7 mouse cellular contexts compared by ENCODE assay signal in the genomic region with DNA sequence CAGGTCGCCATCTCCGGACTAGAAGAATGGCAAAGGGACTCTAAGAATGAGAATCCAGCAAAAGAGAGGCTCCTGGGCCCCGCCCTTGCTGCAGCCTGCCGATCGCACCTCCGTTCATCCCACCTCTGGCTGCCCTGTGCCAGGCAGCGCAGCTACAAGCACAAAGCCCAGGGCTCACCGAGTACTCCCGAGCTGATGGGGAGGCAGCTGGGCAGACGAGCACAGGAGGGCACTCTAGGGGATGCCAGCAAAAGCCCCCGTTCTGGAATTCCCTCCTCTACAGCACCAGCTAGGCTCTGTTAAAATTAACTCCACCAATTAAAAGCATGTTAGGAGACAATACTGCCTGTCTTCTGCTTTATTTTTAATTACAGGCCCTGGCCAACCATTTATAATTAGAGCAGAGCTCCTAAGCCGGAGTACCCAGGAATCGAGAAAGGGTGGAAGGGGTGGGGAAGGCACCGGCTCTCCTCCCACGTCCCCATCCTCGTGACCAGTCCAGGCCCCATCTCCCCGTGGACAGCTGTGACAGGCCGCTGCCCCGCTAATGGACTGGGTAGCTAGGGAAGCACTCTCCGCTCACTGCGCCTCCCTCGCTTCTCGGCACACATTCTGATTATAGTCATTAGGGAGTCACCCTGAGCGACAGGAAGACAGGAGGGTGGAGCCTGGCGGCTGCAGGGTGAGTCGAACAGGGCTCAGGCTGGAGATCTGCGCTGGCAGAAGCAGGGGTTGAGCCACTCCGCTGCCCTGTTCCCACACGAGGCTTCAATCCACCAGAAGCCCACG.
DNase-seq lines count a peak whose midpoint lies in the region; ATAC-seq and TF ChIP-seq lines count a peak whose summit lies in the region.

No protein-coding gene starts in this region.

- peak overlapping the region; percentile 38 for H3K9ac ChIP-seq in forebrain, postnatal 0 days
- no peak overlapping the region for H3K9ac ChIP-seq in hindbrain, embryonic 15.5 days
- H3K9ac ChIP-seq in limb, embryonic 12.5 days (replicated peaks): 0 out of 2 replicates have a peak overlapping the region, but pooled peaks have one; percentile 9
- peak overlapping the region; percentile 22; the same call in 1 of the 2 replicates for H3K9ac ChIP-seq in neural tube, embryonic 11.5 days (ENCODE audit: low read length)

- 3% methylated on average over 30 of the region's 30 CpGs for WGBS in forebrain, postnatal 0 days
- 1% methylated on average over 30 of the region's 30 CpGs for WGBS in hindbrain, embryonic 15.5 days
- WGBS in limb, embryonic 12.5 days: 2% methylated on average over 30 of the region's 30 CpGs
- 1% methylated on average over 30 of the region's 30 CpGs for WGBS in neural tube, embryonic 11.5 days

- peak overlapping the region; percentile 45 for H3K4me2 ChIP-seq in forebrain, postnatal 0 days (ENCODE audit: low read depth)
- peak overlapping the region; percentile 50 for H3K4me2 ChIP-seq in hindbrain, embryonic 15.5 days
- H3K4me2 ChIP-seq in limb, embryonic 12.5 days: peak overlapping the region; percentile 53
- H3K4me2 ChIP-seq in neural tube, embryonic 11.5 days (ENCODE audit: low read depth): peak overlapping the region; percentile 36

- H3K36me3 ChIP-seq in forebrain, postnatal 0 days (ENCODE audit: insufficient read depth): no peaks in the 10 kb centered on the region
- H3K36me3 ChIP-seq in hindbrain, embryonic 15.5 days: no peaks in the 10 kb centered on the region
- no peaks in the 10 kb centered on the region for H3K36me3 ChIP-seq in limb, embryonic 12.5 days
- no peaks in the 10 kb centered on the region for H3K36me3 ChIP-seq in neural tube, embryonic 11.5 days (ENCODE audit: control insufficient read depth, insufficient read depth, low read length)

- no peaks in the 10 kb centered on the region for H3K27me3 ChIP-seq in forebrain, postnatal 0 days (ENCODE audit: insufficient read depth, low read length)
- 0 out of 2 replicates have a peak, but pooled peaks cover 3% of the 10 kb centered on the region for H3K27me3 ChIP-seq in hindbrain, embryonic 15.5 days
- H3K27me3 ChIP-seq in limb, embryonic 12.5 days: peaks cover 54% of the 10 kb centered on the region
- H3K27me3 ChIP-seq in neural tube, embryonic 11.5 days (ENCODE audit: control insufficient read depth, insufficient read depth, low read length): peaks cover 9% of the 10 kb centered on the region

- no peak for TF ChIP-seq CTCF in forebrain, postnatal 0 days (IDR thresholded peaks at IDR 0.05; ENCODE audit: low read depth)

- H3K9me3 ChIP-seq in forebrain, postnatal 0 days (ENCODE audit: low read length): no peaks in the 10 kb centered on the region
- no peaks in the 10 kb centered on the region for H3K9me3 ChIP-seq in hindbrain, embryonic 15.5 days
- no peaks in the 10 kb centered on the region for H3K9me3 ChIP-seq in limb, embryonic 12.5 days
- no peaks in the 10 kb centered on the region for H3K9me3 ChIP-seq in neural tube, embryonic 11.5 days (ENCODE audit: control insufficient read depth, low read length)

- H3K4me1 ChIP-seq in forebrain, postnatal 0 days (ENCODE audit: insufficient read depth): peaks cover 13% of the 10 kb centered on the region; the same call in 1 of the 2 replicates
- H3K4me1 ChIP-seq in hindbrain, embryonic 15.5 days (replicated peaks): peaks cover 10% of the 10 kb centered on the region
- peaks cover 11% of the 10 kb centered on the region for H3K4me1 ChIP-seq in limb, embryonic 12.5 days (replicated peaks)
- peaks cover 10% of the 10 kb centered on the region for H3K4me1 ChIP-seq in neural tube, embryonic 11.5 days (ENCODE audit: control insufficient read depth, insufficient read depth, low read length)

- H3K4me3 ChIP-seq in forebrain, postnatal 0 days (ENCODE audit: low read depth, low read length): no peak overlapping the region
- peak overlapping the region; percentile 12 for H3K4me3 ChIP-seq in hindbrain, embryonic 15.5 days
- H3K4me3 ChIP-seq in limb, embryonic 12.5 days (replicated peaks): peak overlapping the region; percentile 24
- H3K4me3 ChIP-seq in neural tube, embryonic 11.5 days (ENCODE audit: low read depth, low read length): no peak overlapping the region

- peak overlapping the region; percentile 17 for H3K27ac ChIP-seq in forebrain, postnatal 0 days (ENCODE audit: low read depth, low read length)
- H3K27ac ChIP-seq in hindbrain, embryonic 15.5 days (replicated peaks): 0 out of 2 replicates have a peak overlapping the region, but pooled peaks have one; percentile 23
- no peak overlapping the region for H3K27ac ChIP-seq in limb, embryonic 12.5 days
- peak overlapping the region; percentile 44; the same call in 1 of the 2 replicates for H3K27ac ChIP-seq in neural tube, embryonic 11.5 days (ENCODE audit: low read depth, low read length)

- ATAC-seq in forebrain, postnatal 0 days: peak; percentile 92
- ATAC-seq in hindbrain, embryonic 15.5 days (ENCODE audit: low FRiP score, low read depth): peak; percentile 61
- no peak; the same call in 1 of the 2 replicates for ATAC-seq in limb, embryonic 12.5 days (ENCODE audit: insufficient number of reproducible peaks, insufficient read depth, low FRiP score, low TSS enrichment, low read depth)
- ATAC-seq in neural tube, embryonic 11.5 days (ENCODE audit: insufficient read depth, low FRiP score, low TSS enrichment): peak; percentile 61

- DNase-seq in ES-CJ7 (ENCODE audit: low read depth, low spot score) (peak; percentile 44), R1 (ENCODE audit: low read depth, low spot score) (peak; percentile 41)
- peak; percentile 68 for DNase-seq in forebrain, postnatal 0 days
- peak; percentile 73 for DNase-seq in neural tube, embryonic 11.5 days (ENCODE audit: low spot score)
- DNase-seq in thymus, postnatal 25 days: no peak

Comparison
In these comparisons a context has a peak if more than half of its experiments do, and no peak if none do; other contexts are left out.
1. H3K4me3 ChIP-seq: peak in hindbrain, embryonic 15.5 days (single experiment) and limb, embryonic 12.5 days (single experiment); none in forebrain, postnatal 0 days (single experiment) and neural tube, embryonic 11.5 days (single experiment).
2. Peak in every context shown above with its lines, with median percentiles within 50 percentile points of each other: H3K4me2 ChIP-seq.